Mouse (Mus musculus) forebrain, embryonic 16.5 days (tissue): ENCODE results near the gene Arhgap24. TPM values are rescaled to one million over a fixed set of nuclear protein-coding genes. Genes with fewer than 3 reads are reported as not detected.

ENCODE experiments used
- ATAC-seq: fragments of 200-750 bp; cut with Nextera tagmentation; 2 replicates; pipeline ENCODE4 v1.8.0; 2017; ENCODE audit warnings: mild to moderate bottlenecking, moderate library complexity
- H3K27ac ChIP-seq: fragments of 300-500 bp; sonication (generic); 2 replicates; pipeline ENCODE4 v1.5.1; 2014; ENCODE audit warnings: low read length, control low read depth
- H3K27me3 ChIP-seq: fragments of 300-500 bp; sonication (generic); replicated peaks from 2 replicates; pipeline ENCODE4 v1.6.1; 2014; ENCODE audit warnings: low read length; ENCODE audit not compliant: control insufficient read depth, insufficient read depth
- H3K36me3 ChIP-seq: fragments of 300-500 bp; sonication (generic); 2 replicates; pipeline ENCODE4 v1.6.1; 2014; ENCODE audit not compliant: control insufficient read depth, insufficient read depth
- H3K4me1 ChIP-seq: fragments of 300-500 bp; sonication (generic); replicated peaks from 2 replicates; pipeline ENCODE4 v1.6.1; 2014; ENCODE audit warnings: low read length; ENCODE audit not compliant: control insufficient read depth, insufficient read depth
- H3K4me2 ChIP-seq: fragments of 300-500 bp; sonication (generic); 2 replicates; pipeline ENCODE4 v1.6.1; 2014; ENCODE audit warnings: mild to moderate bottlenecking, low read length, control low read depth
- H3K4me3 ChIP-seq: fragments of 300-500 bp; sonication (generic); replicated peaks from 2 replicates; pipeline ENCODE4 v1.5.1; 2014; ENCODE audit warnings: mild to moderate bottlenecking, low read length, control low read depth
- H3K9ac ChIP-seq: fragments of 300-500 bp; sonication (generic); replicated peaks from 2 replicates; pipeline ENCODE4 v1.6.1; 2014; ENCODE audit warnings: low read depth, low read length, control low read depth
- H3K9me3 ChIP-seq: fragments of 300-500 bp; sonication (generic); 2 replicates; pipeline ENCODE4 v1.6.1; 2016; ENCODE audit warnings: low read length; ENCODE audit not compliant: control insufficient read depth
- WGBS: fragments of 180-500 bp; shearing (Covaris S2); extraction: QIAGEN DNeasy Blood & Tissue Kit; methylation state at CpG from one replicate; pipeline ENCODE4 v1.1.7; 2014; 5-methylcytosine and 5-hydroxymethylcytosine counted together
- polyA plus RNA-seq: library from polyadenylated mRNA; unstranded; fragments of >200 nt; fragmentation: Nextera tagmentation; extraction: Ambion mirVana; gene quantifications from 2 replicates; pipeline ENCODE4 v1.2.1, GENCODE M21; 2015

Gene Arhgap24
- polyA plus RNA-seq, 1 experiment from 2014 or later, result 5.2 TPM

- 39% methylated on average over 11 of the region's 11 CpGs for WGBS
- no peak overlapping the region for H3K4me3 ChIP-seq
- no peaks in the 10 kb centered on the region for H3K36me3 ChIP-seq
- H3K9me3 ChIP-seq, result no peaks in the 10 kb centered on the region
- H3K9ac ChIP-seq, result no peak overlapping the region
- no peaks in the 10 kb centered on the region for H3K4me1 ChIP-seq
- peak; percentile 78 for ATAC-seq
- H3K27ac ChIP-seq, result no peak overlapping the region
- no peaks in the 10 kb centered on the region for H3K27me3 ChIP-seq
- H3K4me2 ChIP-seq, result no peak overlapping the region
Observed at GRCm38 (mm10) chr5:102874605-102875298, 393.6 kb downstream of the Arhgap24 start.

- H3K4me2 ChIP-seq, result no peak overlapping the region; the same call in 1 of the 2 replicates
Observed at GRCm38 (mm10) chr5:102875628-102876027, 394.4 kb downstream of the Arhgap24 start.

GRCm38 (mm10) chr5:102888482-102889162 lies 407.4 kb downstream of the Arhgap24 start:
- H3K9ac ChIP-seq, result no peak overlapping the region
- no peaks in the 10 kb centered on the region for H3K4me1 ChIP-seq
- no peak for ATAC-seq
- 75% methylated on average over 14 of the region's 14 CpGs for WGBS
- no peaks in the 10 kb centered on the region for H3K9me3 ChIP-seq
- H3K4me2 ChIP-seq, result no peak overlapping the region
- no peaks in the 10 kb centered on the region for H3K27me3 ChIP-seq
- no peak overlapping the region for H3K27ac ChIP-seq
- H3K36me3 ChIP-seq, result no peaks in the 10 kb centered on the region
- no peak overlapping the region for H3K4me3 ChIP-seq

More at GRCm38 (mm10) chr5:102875628-102876027, 394.4 kb downstream of the Arhgap24 start:
- H3K36me3 ChIP-seq, result no peaks in the 10 kb centered on the region
- no peaks in the 10 kb centered on the region for H3K9me3 ChIP-seq
- H3K9ac ChIP-seq, result no peak overlapping the region
- 60% methylated on average over 16 of the region's 16 CpGs for WGBS
- H3K4me1 ChIP-seq, result no peaks in the 10 kb centered on the region
- H3K27ac ChIP-seq, result no peak overlapping the region
- no peak for ATAC-seq
- H3K27me3 ChIP-seq, result no peaks in the 10 kb centered on the region
- no peak overlapping the region for H3K4me3 ChIP-seq

- H3K27me3 ChIP-seq, result no peaks in the 10 kb centered on the region
- 85% methylated on average over 2 of the region's 2 CpGs for WGBS
- no peaks in the 10 kb centered on the region for H3K36me3 ChIP-seq
- no peak overlapping the region for H3K4me2 ChIP-seq
- no peak overlapping the region for H3K4me3 ChIP-seq
- H3K27ac ChIP-seq, result no peak overlapping the region
- ATAC-seq, result no peak
- H3K9ac ChIP-seq, result no peak overlapping the region
- H3K4me1 ChIP-seq, result no peaks in the 10 kb centered on the region
- no peaks in the 10 kb centered on the region for H3K9me3 ChIP-seq
Observed at GRCm38 (mm10) chr5:102889163-102889488, 407.9 kb downstream of the Arhgap24 start.

DNA sequence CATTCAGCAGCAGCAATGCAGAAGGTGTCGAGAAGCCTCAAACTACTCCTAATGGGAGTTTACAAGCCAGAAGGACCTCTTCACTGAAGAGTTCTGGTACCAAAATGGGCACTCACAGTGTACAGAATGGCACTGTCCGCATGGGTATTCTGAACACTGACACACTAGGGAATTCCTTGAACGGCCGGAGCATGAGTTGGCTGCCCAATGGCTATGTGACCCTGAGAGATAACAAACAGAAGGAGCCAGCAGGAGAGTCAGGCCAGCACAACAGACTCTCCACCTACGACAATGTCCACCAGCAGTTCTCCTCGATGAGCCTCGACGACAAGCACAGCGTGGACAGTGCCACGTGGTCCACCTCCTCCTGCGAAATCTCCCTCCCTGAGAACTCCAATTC lies 411.0 kb downstream of the Arhgap24 start:
- Histone ChIP-seq H3K4me1 (no peaks in the 10 kb centered on the region), H3K4me3 (no peak overlapping the region), H3K27me3 (no peaks in the 10 kb centered on the region), H3K4me2 (no peak overlapping the region), H3K9ac (no peak overlapping the region), H3K27ac (no peak overlapping the region), H3K36me3 (no peaks in the 10 kb centered on the region), H3K9me3 (no peaks in the 10 kb centered on the region)
- 98% methylated on average over 11 of the region's 11 CpGs for WGBS
- no peak for ATAC-seq

DNA sequence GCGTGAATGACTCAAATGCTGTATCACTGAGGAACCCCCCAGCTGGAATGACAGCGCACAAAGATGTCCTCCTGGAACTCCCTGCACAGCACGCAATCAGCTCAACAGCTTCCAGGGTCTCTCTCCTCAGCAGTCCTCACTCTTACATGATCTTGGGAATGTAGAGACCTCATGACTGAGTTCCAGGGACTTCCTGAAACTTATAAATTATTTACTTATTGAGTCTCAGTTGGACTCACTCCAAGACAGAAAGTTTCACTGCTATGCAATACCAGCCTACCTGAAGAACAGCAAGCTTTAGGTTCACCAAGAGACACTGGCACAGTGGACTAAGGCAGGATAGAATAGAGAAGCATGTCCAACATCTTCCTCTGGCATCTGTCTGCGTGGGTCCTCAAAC lies 417.1 kb downstream of the Arhgap24 start:
- ATAC-seq, result no peak
- Histone ChIP-seq H3K27me3 (no peaks in the 10 kb centered on the region), H3K4me1 (no peaks in the 10 kb centered on the region), H3K9me3 (no peaks in the 10 kb centered on the region), H3K27ac (no peak overlapping the region), H3K9ac (no peak overlapping the region), H3K4me3 (no peak overlapping the region), H3K36me3 (no peaks in the 10 kb centered on the region), H3K4me2 (no peak overlapping the region)
- 96% methylated on average over 4 of the region's 4 CpGs for WGBS

DNA sequence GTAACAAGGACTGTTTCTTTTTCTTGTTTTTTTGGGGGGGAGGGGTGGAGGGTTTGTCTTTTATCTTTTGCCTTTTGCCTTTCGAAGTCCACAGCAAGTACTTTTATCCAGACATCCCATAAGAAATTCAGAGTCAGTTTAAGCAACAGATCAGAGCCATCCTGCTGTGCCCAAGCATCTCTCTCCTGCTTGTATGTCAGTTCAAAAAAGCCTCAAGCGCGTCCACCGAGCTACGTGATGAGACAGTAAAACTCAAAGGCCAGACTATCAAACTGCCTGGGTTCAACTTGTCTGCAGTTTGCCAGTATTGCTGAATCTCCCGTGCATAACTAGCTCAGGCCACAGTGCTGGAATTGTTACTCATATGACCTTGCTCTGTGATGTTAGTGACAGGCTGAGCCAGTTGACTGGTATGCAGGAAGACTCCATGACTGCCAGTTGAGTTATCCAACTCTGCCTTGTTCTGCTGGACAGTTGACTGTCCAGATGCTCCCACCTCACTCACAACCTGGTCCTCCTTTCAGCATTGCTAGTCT lies 418.6 kb downstream of the Arhgap24 start:
- ATAC-seq, result no peak
- H3K27me3 ChIP-seq, result no peaks in the 10 kb centered on the region
- H3K4me2 ChIP-seq, result no peak overlapping the region
- no peaks in the 10 kb centered on the region for H3K9me3 ChIP-seq
- H3K36me3 ChIP-seq, result no peaks in the 10 kb centered on the region
- no peak overlapping the region for H3K27ac ChIP-seq
- whole genome bisulfite sequencing, result 85% methylated on average over 6 of the region's 6 CpGs
- H3K9ac ChIP-seq, result no peak overlapping the region
- H3K4me1 ChIP-seq, result no peaks in the 10 kb centered on the region
- H3K4me3 ChIP-seq, result no peak overlapping the region

DNA sequence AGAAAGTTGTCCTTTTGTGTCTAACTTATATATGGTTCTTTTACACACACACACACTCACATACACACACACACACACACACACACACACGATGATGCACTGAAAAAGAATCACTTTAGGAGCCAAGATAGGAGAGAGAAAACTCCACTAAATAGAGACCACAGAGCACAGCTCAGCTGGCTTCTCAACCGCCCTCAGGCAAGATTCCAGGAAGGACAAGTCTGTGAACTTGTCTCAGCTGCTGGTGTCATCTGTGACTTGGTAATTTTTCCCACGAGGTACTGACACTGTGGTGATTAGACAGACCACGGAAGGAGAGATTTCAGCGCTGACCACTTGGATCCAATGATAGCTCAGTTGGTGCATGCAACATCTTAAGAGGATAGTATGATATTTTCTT lies 420.0 kb downstream of the Arhgap24 start:
- H3K4me1 ChIP-seq, result no peaks in the 10 kb centered on the region
- WGBS, result 84% methylated on average over 5 of the region's 5 CpGs
- H3K27me3 ChIP-seq, result no peaks in the 10 kb centered on the region
- no peak overlapping the region for H3K9ac ChIP-seq
- no peaks in the 10 kb centered on the region for H3K36me3 ChIP-seq
- ATAC-seq, result no peak
- H3K27ac ChIP-seq, result no peak overlapping the region
- no peak overlapping the region for H3K4me2 ChIP-seq
- H3K9me3 ChIP-seq, result no peaks in the 10 kb centered on the region
- no peak overlapping the region for H3K4me3 ChIP-seq

DNA sequence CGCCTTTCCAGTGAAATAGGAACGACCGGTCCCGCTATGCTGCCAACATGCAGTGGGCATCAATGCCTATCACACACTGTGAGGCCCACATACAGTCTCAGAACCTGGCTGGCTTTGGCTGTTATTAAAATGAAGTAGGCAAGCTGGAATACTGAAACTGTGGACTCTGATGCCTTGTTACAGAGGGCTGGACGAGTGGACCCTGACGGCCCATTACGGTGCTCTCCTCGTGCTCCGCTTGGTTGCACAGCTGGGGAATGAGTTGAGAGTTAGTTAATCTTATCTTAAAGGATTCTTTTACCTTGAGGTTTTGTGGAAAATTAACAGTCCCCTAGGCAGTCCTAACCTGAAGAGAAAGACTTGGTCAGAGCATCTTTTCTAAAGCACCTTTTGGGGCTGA lies 422.3 kb downstream of the Arhgap24 start:
- Histone ChIP-seq H3K4me1 (no peaks in the 10 kb centered on the region), H3K27ac (no peak overlapping the region), H3K4me3 (no peak overlapping the region), H3K9me3 (no peaks in the 10 kb centered on the region), H3K36me3 (no peaks in the 10 kb centered on the region), H3K4me2 (no peak overlapping the region), H3K9ac (no peak overlapping the region), H3K27me3 (no peaks in the 10 kb centered on the region)
- WGBS, result 86% methylated on average over 9 of the region's 9 CpGs
- no peak for ATAC-seq
